Mouse (Mus musculus) forebrain, embryonic 14.5 days (tissue): ENCODE measurements around the gene Asah2. TPM values are rescaled to one million over a fixed set of nuclear protein-coding genes. Genes with fewer than 3 reads are reported as not detected.

Source experiments
- ATAC-seq: fragments of 200-750 bp; cut with Nextera tagmentation; 2 replicates; pipeline ENCODE4 v1.8.0; 2017; ENCODE audit warnings: mild to moderate bottlenecking, moderate library complexity
- DNase-seq: peaks from one replicate; pipeline ENCODE4 v3.0.0-alpha.2; 2015; ENCODE audit warnings: low spot score
- H3K27ac ChIP-seq: fragments of 300-500 bp; sonication (generic); 2 replicates; pipeline ENCODE4 v1.5.1; 2014; ENCODE audit warnings: low read depth, mild to moderate bottlenecking, control low read depth, low read length, moderate library complexity
- H3K27me3 ChIP-seq: fragments of 300-500 bp; sonication (generic); replicated peaks from 2 replicates; pipeline ENCODE4 v1.6.1; 2014; ENCODE audit warnings: low read length, control low read depth, mixed read lengths; ENCODE audit not compliant: control insufficient read depth, insufficient read depth
- H3K36me3 ChIP-seq: fragments of 300-500 bp; sonication (generic); 2 replicates; pipeline ENCODE4 v1.6.1; 2014; ENCODE audit warnings: low read length, control low read depth; ENCODE audit not compliant: control insufficient read depth, insufficient read depth
- H3K4me1 ChIP-seq: fragments of 300-500 bp; sonication (generic); 2 replicates; pipeline ENCODE4 v1.6.1; 2014; ENCODE audit warnings: antibody characterized with exemption, low read length, control low read depth; ENCODE audit not compliant: control insufficient read depth, insufficient read depth
- H3K4me2 ChIP-seq: fragments of 300-500 bp; sonication (generic); 2 replicates; pipeline ENCODE4 v1.6.1; 2014; ENCODE audit warnings: mild to moderate bottlenecking, control low read depth, low read length
- H3K4me3 ChIP-seq: fragments of 300-500 bp; sonication (generic); 2 replicates; pipeline ENCODE4 v1.5.1; 2014; ENCODE audit warnings: low read depth, low read length, control low read depth
- H3K9ac ChIP-seq: fragments of 300-500 bp; sonication (generic); 2 replicates; pipeline ENCODE4 v1.6.1; 2014; ENCODE audit warnings: mild to moderate bottlenecking, low read length, control low read depth, moderate library complexity
- H3K9me3 ChIP-seq: fragments of 300-500 bp; sonication (generic); replicated peaks from 2 replicates; pipeline ENCODE4 v1.6.1; 2016; ENCODE audit warnings: low read length, control low read depth, mixed read lengths; ENCODE audit not compliant: control insufficient read depth
- WGBS: fragments of 180-500 bp; shearing (Covaris S2); extraction: QIAGEN DNeasy Blood & Tissue Kit; methylation state at CpG from one replicate; pipeline ENCODE4 v1.1.7; 2014; 5-methylcytosine and 5-hydroxymethylcytosine counted together
- polyA plus RNA-seq: library from polyadenylated mRNA; unstranded; fragments of >200 nt; fragmentation: Nextera tagmentation; extraction: Ambion mirVana; gene quantifications from 2 replicates; pipeline ENCODE4 v1.2.1, GENCODE M21; 2014

Asah2 gene
- polyA plus RNA-seq, 1 experiment from 2014 or later = 0.48 TPM

GRCm38 (mm10) chr19:32032881-32033280, 75.1 kb downstream of the Asah2 start:
- Histone ChIP-seq H3K27me3 (no peaks in the 10 kb centered on the region), H3K4me1 (no peaks in the 10 kb centered on the region), H3K9me3 (no peaks in the 10 kb centered on the region), H3K27ac (no peak overlapping the region), H3K4me2 (no peak overlapping the region), H3K36me3 (no peaks in the 10 kb centered on the region), H3K9ac (no peak overlapping the region), H3K4me3 (no peak overlapping the region)
- no peak for DNase-seq
- no peak for ATAC-seq
- 91% methylated on average over 4 of the region's 4 CpGs for WGBS

- DNase-seq = peak; percentile 81
- ATAC-seq = peak; percentile 73
- no peaks in the 10 kb centered on the region for H3K4me1 ChIP-seq
- no peak overlapping the region for H3K9ac ChIP-seq
- no peak overlapping the region for H3K4me3 ChIP-seq
- H3K27ac ChIP-seq = no peak overlapping the region
- no peak overlapping the region for H3K4me2 ChIP-seq
- no peaks in the 10 kb centered on the region for H3K27me3 ChIP-seq
- H3K36me3 ChIP-seq = no peaks in the 10 kb centered on the region
- H3K9me3 ChIP-seq = no peaks in the 10 kb centered on the region
- WGBS = 0% methylated on average over 1 of the region's 1 CpGs
These were observed 77.6 kb downstream of the Asah2 start for GRCm38 (mm10) chr19:32030430-32030829.

- no peak for DNase-seq
- no peak overlapping the region for H3K9ac ChIP-seq
- H3K9me3 ChIP-seq = no peaks in the 10 kb centered on the region
- WGBS = 84% methylated on average over 3 of the region's 3 CpGs
- H3K27me3 ChIP-seq = no peaks in the 10 kb centered on the region
- no peak for ATAC-seq
- no peaks in the 10 kb centered on the region for H3K4me1 ChIP-seq
- no peaks in the 10 kb centered on the region for H3K36me3 ChIP-seq
- H3K4me2 ChIP-seq = no peak overlapping the region
- no peak overlapping the region for H3K27ac ChIP-seq
- H3K4me3 ChIP-seq = no peak overlapping the region
These were observed 82.6 kb downstream of the Asah2 start for GRCm38 (mm10) chr19:32025443-32025842.

GRCm38 (mm10) chr19:32019722-32020121, 88.3 kb downstream of the Asah2 start:
- H3K9me3 ChIP-seq = no peaks in the 10 kb centered on the region
- WGBS = 66% methylated on average over 8 of the region's 8 CpGs
- no peaks in the 10 kb centered on the region for H3K4me1 ChIP-seq
- no peak overlapping the region for H3K27ac ChIP-seq
- H3K36me3 ChIP-seq = no peaks in the 10 kb centered on the region
- ATAC-seq (no peak), DNase-seq (no peak)
- no peak overlapping the region for H3K9ac ChIP-seq
- no peak overlapping the region for H3K4me2 ChIP-seq
- H3K27me3 ChIP-seq = no peaks in the 10 kb centered on the region
- no peak overlapping the region for H3K4me3 ChIP-seq

- ATAC-seq (no peak), DNase-seq (no peak)
- Histone ChIP-seq H3K9ac (no peak overlapping the region), H3K27me3 (no peaks in the 10 kb centered on the region), H3K36me3 (no peaks in the 10 kb centered on the region), H3K27ac (no peak overlapping the region), H3K9me3 (no peaks in the 10 kb centered on the region), H3K4me1 (no peaks in the 10 kb centered on the region), H3K4me2 (no peak overlapping the region), H3K4me3 (no peak overlapping the region)
- 90% methylated on average over 7 of the region's 7 CpGs for WGBS
These were observed 89.4 kb downstream of the Asah2 start for GRCm38 (mm10) chr19:32018585-32018984.

- 84% methylated on average over 5 of the region's 5 CpGs for WGBS
- ATAC-seq (no peak), DNase-seq (no peak)
- Histone ChIP-seq H3K4me1 (no peaks in the 10 kb centered on the region), H3K27ac (no peak overlapping the region), H3K36me3 (no peaks in the 10 kb centered on the region), H3K27me3 (no peaks in the 10 kb centered on the region), H3K9ac (no peak overlapping the region), H3K4me3 (no peak overlapping the region), H3K9me3 (no peaks in the 10 kb centered on the region), H3K4me2 (no peak overlapping the region)
These were observed 90.0 kb downstream of the Asah2 start for GRCm38 (mm10) chr19:32018053-32018452.

- H3K4me1 ChIP-seq = no peaks in the 10 kb centered on the region
- WGBS = 86% methylated on average over 5 of the region's 5 CpGs
- no peaks in the 10 kb centered on the region for H3K9me3 ChIP-seq
- no peak overlapping the region for H3K27ac ChIP-seq
- ATAC-seq (no peak), DNase-seq (no peak)
- H3K36me3 ChIP-seq = no peaks in the 10 kb centered on the region
- H3K4me3 ChIP-seq = no peak overlapping the region
- no peak overlapping the region for H3K9ac ChIP-seq
- H3K27me3 ChIP-seq = no peaks in the 10 kb centered on the region
- H3K4me2 ChIP-seq = no peak overlapping the region
These were observed 105.4 kb downstream of the Asah2 start for GRCm38 (mm10) chr19:32002623-32003022.

- ATAC-seq (no peak), DNase-seq (no peak)
- Histone ChIP-seq H3K4me1 (no peaks in the 10 kb centered on the region), H3K36me3 (no peaks in the 10 kb centered on the region), H3K9me3 (no peaks in the 10 kb centered on the region), H3K9ac (no peak overlapping the region), H3K27ac (no peak overlapping the region), H3K4me3 (no peak overlapping the region), H3K4me2 (no peak overlapping the region), H3K27me3 (no peaks in the 10 kb centered on the region)
- WGBS = 96% methylated on average over 3 of the region's 3 CpGs
These were observed 111.1 kb downstream of the Asah2 start for GRCm38 (mm10) chr19:31996916-31997315.

- H3K36me3 ChIP-seq = no peaks in the 10 kb centered on the region
- no peaks in the 10 kb centered on the region for H3K4me1 ChIP-seq
- no peak overlapping the region for H3K4me3 ChIP-seq
- H3K9ac ChIP-seq = no peak overlapping the region
- H3K9me3 ChIP-seq = no peaks in the 10 kb centered on the region
- H3K27me3 ChIP-seq = no peaks in the 10 kb centered on the region
- WGBS = 93% methylated on average over 6 of the region's 6 CpGs
- no peak for DNase-seq
- no peak overlapping the region for H3K4me2 ChIP-seq
- no peak overlapping the region for H3K27ac ChIP-seq
- no peak for ATAC-seq
These were observed 117.0 kb downstream of the Asah2 start for GRCm38 (mm10) chr19:31991057-31991456.
